Mouse (Mus musculus): Measurements from ENCODE around the gene Elfn2. TPM values are rescaled to one million over a fixed set of nuclear protein-coding genes. Genes with fewer than 3 reads are reported as not detected.
A peak's percentile ranks its signal among the peaks of the same experiment; 100 is the strongest.

The Elfn2 gene
- 1 to 10 TPM; 1.8 to 3.4 TPM for total RNA-seq (2021)
- long read RNA-seq, experiment 1, partial matches to known transcripts = 0 of 1 reads
- long read RNA-seq, experiment 1, other reads (novel, unspliced or antisense) = 1 of 1 reads
- long read RNA-seq, experiment 2, partial matches to known transcripts = 0 of 3 reads
- long read RNA-seq, experiment 2, other reads (novel, unspliced or antisense) = 3 of 3 reads

DNA sequence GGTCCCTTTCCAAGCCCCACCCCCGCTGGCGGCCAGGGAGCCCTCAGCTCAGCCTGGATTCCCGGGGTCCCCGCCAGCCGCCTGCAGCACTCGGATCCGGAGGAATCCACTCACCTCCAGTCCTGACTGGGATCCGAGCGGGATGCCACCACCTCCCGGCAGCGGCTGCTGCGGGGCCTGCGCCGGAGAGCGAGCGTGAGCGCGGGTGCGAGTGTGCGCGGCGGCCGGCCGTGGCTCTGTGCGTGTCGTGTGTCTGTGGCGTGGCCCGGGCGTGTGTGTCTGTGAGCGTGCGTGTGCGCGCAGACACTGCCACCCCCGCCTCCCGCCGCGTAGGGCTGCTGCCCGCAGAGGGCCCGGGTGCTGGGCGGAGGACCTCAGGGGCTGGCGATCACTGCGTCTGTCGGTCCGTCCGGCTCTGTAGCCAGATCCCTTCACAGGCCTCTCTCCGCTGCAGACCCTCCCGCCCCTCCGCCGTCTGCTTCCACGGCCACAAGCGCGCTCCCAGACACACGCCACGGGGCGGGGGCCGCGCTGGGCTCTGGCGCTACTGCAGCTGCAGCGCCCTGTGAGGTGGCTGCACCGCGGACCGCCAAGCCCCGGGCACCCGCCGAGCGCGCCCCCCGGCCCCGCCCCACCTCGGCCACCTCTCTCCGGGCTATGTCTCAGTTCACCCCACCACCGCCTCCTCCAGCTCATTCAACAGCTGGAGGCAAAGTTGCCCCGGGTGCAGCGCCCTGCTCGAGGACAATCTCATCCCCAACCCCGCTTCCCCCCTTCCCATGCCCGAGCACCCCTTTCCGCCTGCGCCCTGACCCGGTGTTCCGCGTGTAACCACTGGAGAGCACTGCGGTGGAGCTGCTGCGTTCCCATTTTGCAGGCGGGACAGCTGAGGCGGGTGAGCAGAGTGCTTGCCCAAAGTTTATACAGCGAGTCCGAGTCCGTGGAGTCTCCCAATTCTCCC, at the start of gene Elfn2:
Gene Elfn2 (minus strand): TSS at position 482 of the 961 bp plus-strand sequence.
- DNase-seq (ENCODE audit: low spot score in 2 of 2) = no peak

DNA sequence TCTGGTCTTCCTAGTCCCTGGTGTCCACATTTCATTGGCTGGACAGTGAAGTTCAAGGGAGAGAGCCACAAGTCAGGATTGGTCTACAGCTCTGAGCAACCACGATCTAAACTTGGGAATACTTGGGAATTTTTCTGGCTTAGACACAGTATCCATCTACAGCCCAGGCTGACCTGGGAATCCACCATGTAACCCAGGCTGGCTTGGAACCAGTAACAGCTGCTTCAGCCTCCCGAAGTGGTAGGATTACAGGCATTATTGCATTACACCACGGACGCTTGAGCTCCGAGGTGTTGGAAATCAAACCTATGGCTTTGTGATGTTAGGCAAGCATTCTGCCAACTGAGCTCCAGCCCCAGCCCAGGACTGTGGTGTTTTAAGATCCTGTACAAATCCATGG, 45.1 kb upstream of the Elfn2 start:
- DNase-seq (ENCODE audit: low spot score in 2 of 2) = no peak

DNA sequence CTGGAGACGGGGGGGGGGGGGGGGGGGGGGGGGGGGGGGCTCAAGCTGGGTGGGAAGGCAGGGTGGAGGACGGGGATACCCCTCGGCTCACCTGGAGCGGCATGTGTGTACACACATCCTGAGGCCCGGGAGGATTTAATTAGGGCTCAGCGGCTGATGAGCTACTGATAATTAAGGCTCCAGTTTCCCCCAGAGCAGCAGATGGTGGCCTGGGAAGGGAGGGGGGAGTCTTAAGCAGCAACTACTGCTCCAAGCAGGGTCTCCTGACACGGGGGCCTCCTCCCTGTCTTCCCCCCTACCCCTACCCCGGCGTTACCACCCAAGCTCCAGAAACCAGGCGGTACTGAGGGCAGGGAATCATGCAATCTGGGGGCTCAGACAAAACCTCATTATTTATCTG, 44.6 kb upstream of the Elfn2 start:
- no peak for DNase-seq (ENCODE audit: low spot score in 2 of 2)

DNA sequence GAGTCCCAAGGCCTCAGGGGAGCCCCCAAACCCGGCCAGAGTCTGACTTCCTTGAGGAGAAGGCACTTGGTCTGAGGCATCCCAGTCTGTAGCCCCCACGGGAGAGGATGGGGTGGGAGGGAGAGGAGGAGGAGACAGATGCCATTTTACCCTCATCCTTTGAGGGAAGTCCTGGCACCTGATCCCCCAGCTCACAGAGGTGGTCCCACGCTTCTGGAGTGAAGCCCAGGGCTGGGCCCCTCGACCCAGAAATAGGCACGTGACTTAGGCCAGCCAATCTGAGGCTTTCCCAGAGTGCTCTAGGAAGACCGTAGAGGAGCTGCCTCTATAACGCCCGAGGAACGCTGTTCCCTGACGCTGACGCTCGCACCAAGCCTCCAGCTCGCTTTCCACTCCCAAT, 42.5 kb upstream of the Elfn2 start:
- no peak for DNase-seq (ENCODE audit: low spot score in 2 of 2)

DNA sequence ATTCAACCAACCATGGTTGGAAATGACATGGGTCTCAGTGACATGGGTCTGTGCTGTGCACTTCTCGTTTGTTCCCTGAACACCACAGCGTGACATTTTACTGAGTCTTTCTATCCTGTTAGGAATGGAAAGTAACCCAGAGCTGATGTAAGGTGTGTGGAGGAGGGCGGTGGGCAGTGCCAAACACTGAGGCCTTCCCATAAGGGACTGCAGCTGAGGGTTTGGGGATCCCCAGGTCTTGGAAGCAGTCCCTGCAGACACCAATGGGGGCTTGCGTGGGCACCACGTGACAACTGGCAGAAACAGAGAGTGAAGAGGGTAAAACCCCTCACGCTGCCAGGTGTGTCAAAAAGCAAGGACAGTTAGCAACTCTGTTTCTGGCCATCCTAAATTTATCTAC, 39.6 kb upstream of the Elfn2 start:
- DNase-seq (ENCODE audit: low spot score in 2 of 2) = no peak

DNA sequence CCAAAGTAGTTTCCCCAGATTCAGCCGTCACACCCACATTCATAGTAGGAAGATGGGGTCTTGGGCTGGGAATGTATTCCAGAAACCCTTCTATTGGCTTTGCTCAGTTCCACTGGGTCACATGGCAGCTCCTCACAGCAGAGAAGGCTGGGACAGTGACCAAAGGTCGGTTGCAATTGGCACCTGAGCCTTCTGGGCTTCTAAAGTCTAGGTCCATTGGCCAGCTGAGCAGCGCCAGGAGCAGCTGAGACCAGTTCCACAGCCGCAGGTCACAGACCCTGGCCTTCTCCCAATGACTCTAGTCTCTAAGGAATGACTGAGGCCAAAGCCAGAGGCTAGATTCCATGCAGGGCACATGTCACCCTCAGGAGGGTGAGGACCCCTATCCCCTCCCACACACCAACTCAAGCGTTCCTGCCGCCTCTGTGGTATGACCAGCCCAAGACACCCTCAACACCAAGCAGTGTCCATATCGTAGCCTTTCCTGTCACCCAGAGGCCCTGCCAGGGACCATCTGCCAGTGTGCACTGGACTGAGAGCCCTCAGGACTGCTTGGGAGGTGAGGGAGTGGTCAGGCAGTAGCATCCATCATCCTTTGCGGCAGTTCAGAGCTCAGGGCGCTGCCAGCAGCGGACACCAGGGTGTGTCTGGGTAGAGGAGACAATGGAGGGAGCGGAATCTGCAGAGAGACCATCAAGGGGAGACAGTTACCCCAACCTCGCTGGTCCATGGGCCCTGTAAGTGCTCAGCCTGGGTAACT, 37.6 kb upstream of the Elfn2 start:
- no peak for DNase-seq (ENCODE audit: low spot score in 2 of 2)

DNA sequence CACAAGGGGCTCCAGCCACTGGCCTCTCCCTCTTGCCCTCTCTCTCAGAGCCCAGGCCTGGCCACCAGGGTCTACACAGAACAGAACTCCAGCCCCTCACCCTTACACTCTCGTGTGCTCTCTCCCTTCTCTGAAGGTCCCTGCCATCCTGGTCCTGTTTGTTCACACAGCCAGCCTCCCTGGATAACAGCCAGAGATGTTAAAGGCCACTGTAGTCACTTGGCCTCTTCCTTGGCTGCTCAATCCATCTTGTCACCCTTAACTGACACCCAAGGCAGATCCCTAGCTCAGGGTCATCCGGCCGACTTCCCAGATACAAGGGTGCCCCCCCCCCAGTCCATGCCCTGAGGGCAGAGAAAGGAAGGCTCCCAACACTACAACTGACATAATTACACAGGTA, 36.7 kb upstream of the Elfn2 start:
- DNase-seq (ENCODE audit: low spot score in 2 of 2) = no peak

DNA sequence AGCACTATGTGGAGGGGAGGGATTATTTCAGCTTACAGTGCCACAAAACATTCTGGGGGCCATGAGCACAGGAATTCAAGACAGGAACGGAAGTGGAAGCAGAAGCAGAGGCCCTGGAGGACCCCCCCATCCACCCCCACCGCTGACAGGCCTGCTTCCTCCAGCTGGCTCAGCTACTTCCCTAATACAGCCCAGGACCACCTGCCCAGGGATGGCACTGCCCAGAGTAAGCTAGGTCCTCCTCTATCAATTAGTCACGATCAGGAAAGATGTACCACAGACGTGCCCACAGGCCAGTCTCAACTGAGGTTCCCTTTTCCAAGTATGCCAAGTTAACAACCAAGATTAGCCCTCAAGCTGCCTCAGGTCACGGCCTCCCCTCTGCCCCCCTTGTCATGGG, 35.6 kb upstream of the Elfn2 start:
- no peak for DNase-seq (ENCODE audit: low spot score in 2 of 2)

DNA sequence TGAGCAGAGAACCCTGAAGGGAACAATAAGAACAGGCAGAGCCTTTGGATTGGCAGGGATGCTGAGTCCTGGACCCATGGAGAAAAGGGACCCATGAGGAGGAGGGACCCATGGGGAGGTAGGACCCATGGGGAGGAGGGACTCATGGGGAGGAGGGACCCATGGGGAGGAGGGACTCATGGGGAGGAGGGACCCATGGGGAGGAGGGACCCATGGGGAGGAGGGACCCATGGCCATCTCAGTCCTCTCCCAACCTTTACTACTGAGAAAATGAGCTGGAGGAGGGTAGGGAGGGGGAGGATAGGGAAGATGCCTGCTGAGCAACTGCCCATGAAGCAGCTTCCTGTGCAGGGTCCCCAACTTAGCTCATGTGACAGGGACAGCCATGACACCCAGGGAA, 34.4 kb upstream of the Elfn2 start:
- no peak for DNase-seq (ENCODE audit: low spot score in 2 of 2)

DNA sequence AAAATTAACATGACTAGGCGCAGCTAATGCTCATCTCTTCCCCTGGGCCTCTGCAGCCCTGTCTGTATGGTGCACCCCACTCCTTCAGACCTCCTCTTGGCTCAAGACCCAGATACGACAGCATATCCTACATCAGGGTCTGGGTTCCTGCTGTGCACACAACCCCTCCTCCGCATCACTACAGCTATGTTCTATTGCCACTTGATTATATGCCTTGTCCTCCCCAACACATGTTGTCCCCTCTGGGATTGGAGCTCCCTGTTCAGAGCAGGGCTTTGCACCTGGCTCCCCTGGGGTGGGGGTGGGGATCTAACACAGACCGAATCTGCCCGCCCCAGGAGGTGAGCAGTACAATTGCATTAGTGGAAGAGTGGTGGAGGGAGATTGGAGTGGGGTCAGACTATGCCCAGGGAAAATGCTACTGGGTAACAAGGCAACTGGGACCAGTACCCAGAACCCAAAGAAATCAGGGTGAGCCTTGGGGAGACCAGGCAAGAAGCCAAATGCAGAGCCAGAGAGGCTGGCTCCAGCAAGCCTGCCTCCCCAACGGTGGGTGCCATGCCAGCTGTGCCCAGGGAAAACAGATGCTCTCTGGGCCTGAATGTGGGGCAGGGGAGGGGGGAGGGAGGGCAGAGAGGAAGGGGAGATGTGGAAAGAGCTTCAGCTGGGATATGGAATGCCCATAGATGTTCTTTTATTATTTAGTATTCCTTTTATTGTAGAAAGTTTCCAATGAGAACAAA, 32.2 kb upstream of the Elfn2 start:
- no peak for DNase-seq (ENCODE audit: low spot score in 2 of 2)

DNA sequence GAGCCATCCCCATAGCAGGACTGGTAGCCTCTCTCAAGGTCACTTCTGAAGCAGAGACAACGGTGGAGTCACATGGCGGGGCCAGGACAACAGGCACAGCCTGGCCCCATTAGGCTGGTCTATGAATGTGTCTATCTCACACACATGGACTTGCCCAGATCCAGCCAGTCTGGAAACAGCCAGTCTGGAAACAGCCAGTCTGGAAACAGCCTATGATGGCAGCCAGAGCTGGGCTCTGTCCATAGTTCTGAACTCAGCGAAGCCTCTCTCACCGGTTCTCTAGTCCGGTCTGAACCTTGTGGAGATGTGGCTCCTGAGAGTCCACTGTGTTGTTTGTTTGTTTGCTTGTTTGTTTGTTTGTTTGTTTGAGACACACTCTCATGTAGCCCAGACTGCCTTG, 31.3 kb upstream of the Elfn2 start:
- no peak for DNase-seq (ENCODE audit: low spot score in 2 of 2)

DNA sequence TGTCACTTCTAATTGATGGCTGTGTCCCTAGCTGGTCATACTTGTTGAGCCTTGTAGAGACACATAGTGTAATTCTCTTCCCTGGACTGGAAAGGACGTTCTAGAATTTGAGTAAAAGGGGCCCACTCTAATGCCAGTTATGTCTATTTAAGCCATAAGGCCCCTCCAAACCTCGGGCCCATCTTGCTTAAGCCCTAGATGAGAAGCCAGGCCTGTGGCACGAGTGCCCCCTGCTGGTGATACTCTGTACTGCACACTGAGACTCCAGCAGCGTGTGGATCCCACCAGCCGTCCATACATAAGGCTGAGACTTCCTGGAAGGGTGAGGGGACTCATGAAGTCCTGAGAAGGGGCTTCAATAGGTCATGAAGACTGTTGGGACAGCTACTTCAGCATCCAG, 25.6 kb upstream of the Elfn2 start:
- peak; percentile 84 for DNase-seq (ENCODE audit: low spot score in 2 of 2)

DNA sequence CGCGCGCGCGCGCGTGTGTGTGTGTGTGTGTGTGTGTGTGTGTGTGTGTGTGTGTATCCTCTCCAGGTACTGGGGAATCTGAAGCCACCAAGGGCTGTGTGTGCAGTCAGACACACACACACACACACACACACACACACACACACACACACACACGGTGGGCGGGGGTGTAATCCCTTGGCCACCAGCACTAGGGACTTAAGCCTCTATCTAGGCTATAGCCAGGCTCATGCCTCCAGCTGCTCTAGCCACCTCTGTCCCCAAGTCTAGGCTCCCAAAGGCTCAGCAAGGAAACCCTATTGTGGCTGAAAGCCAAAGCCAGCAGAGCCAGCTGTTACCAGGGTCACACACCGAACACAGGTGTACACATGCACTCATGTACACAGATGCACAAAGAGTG, 24.3 kb upstream of the Elfn2 start:
- DNase-seq (ENCODE audit: low spot score in 2 of 2) = no peak

DNA sequence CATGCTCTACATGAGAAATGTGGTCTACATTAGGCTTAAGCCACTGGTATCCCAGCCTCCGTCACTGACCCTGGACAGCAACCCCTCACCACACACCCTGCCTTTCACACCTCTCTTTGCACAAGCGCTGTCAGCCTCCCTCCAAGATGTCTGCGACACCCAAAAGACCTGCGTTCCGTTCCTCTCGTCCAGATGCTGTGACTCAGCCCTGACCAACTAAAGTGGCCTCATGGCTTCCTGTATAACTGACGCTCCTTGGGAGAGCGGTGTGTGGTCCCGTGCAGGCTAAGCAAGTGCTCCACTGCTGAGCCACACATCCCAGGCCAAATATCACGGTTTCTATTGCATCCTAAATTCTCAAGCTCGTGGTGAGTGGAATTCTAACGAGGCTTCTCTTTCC, 22.1 kb upstream of the Elfn2 start:
- no peak for DNase-seq (ENCODE audit: low spot score in 2 of 2)

DNA sequence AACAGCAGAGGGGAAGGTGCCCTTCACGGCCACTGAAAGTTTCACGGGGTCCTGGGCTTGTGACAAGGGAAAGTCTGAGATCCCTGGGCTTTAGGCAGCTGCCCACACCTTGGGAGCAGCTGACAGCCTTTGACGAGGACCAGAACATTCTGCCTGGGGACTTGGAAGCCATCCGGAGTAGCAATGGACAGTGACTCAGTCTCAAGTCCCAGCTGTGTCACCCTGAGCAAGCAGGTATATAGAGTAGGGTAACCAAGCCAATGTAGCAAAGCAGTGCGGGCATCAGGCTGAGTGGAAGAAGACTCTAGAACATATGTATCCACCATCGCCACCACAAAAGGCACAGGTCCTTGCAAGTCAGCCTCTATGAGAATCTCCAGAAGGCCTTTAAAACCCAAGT, 18.6 kb upstream of the Elfn2 start:
- DNase-seq (ENCODE audit: low spot score in 2 of 2) = no peak

DNA sequence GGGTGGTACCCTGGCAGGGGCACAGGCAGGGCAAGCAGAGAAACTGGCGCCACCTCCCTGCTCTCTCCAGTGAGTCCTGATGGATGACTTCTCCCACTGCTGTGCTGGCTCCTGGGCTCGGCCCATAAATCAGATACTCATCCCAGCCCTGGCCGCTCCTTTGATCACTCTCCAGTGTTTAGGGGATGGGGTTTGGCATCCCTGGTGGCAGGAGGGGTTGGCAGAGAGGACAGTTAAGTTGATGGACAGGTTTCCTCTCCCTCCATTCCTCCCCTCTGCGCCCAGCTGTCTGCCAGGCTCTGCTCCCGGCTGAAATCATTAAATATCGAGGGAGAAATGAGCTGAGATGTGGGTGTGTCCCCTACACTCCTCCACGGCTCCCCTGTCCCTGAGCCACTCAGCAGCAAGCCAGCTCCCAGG, 18.1 kb upstream of the Elfn2 start:
- DNase-seq (ENCODE audit: low spot score in 2 of 2) = no peak

DNA sequence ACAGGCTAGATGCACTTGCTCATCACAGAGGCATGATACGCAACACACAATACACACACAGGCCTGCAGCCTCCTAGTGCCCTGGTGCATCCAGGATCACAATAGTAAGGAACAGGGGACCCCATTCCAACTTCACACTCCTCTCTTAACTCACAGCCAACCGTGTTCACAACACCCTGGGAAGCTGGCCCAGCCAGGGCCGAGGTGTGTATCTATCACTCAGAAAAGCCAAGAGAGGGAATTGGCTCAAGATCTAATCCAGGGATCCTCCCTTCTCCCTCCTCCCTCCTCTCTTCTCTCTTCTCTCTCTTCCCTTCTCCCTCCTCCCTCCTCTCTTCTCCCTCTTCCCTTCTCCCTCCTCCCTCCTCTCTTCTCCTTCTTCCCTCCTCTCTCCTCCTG, 17.6 kb upstream of the Elfn2 start:
- no peak for DNase-seq (ENCODE audit: low spot score in 2 of 2)

DNA sequence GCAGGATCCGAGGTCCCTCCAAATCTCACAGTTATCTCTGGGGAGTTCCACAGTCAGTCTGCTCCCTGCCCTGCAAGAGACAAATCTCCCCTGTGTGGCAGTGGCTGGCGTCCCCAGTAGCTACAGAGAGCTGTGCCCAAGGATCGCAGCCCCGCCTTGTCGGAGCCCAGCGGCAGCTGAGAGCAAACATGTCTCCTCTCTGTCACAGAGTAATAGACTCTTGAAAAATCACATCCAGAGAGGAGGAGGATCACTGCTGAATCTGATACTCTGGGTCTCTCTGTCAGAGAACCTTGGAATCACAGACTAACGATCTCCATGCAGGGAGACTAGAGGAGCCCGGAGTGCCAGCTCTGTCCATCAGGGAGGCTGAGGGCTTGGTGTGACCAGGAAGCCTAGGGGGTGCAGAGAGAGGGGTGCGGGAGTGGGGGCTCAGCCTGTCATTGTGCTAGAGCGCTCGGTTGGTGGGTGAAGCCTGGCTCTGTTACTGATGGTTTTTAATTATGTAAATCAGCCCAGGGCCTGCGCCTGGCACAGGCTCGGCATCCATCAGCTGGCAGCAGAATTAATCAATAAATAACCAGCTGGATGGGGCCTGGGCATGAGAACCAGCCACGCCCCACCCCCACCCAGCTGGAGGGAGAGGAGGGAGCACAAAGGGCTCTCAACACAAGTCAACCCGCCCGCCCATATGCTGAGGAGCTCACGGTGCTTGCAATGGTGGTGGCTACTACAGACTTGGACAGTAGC, 17.0 kb upstream of the Elfn2 start:
- DNase-seq (ENCODE audit: low spot score in 2 of 2) = no peak

DNA sequence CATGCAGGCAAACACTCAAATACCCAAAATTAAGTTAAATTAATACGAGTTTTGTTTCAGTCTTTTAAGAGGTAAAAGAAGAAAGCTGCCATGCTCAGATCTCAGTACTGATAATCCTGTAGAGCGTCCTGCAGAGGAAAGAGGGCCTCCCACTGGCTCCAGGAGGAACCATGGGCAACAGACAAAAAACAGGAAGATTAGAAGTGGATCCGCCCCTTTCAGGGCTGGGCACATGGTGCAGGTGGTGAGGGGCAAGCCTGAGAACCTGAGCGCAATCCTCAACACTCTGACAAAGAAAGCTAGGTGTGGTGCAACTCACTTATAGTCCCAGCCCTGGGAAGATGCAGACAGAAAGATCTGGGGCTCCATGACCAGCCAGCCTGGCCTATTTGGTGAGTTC, 13.3 kb upstream of the Elfn2 start:
- DNase-seq (ENCODE audit: low spot score in 2 of 2) = no peak

DNA sequence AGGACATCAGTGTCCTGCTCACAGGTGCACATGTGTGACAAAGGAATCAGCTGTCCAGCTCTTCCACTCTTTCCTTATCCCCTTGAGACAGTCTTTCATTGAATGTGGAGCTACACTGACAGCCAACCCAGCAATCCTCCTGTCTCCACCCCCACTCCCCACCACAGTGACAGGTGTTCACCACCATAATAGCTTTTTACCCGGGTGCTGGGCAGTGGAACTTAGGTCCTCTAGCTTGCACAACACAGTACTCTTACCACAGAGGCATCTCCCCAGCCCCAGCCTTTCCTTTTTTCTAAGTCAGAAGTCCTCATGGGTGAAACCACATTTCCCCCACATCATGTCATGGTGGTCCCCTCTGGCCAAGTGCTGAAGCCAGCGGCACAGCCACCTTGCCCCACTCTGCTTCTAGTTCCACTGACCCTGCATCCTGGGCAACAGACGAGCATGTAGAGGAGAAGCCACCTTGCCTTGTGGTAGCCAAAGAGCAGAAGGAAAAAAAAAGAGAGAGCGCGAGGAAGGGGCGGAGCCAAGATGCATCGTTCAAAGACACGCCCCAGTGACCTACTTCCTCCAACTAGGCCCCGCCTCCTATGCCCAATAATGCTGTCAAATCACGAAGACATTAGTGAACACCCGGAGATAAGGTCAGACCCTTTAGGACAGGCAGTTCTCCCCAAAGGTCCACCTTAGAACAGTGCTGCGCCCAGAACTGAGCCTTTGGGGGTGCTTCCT, 11.9 kb upstream of the Elfn2 start:
- DNase-seq (ENCODE audit: low spot score in 2 of 2) = no peak
